Mouse (Mus musculus): Measurements from ENCODE around the gene Ttc12.

DNA sequence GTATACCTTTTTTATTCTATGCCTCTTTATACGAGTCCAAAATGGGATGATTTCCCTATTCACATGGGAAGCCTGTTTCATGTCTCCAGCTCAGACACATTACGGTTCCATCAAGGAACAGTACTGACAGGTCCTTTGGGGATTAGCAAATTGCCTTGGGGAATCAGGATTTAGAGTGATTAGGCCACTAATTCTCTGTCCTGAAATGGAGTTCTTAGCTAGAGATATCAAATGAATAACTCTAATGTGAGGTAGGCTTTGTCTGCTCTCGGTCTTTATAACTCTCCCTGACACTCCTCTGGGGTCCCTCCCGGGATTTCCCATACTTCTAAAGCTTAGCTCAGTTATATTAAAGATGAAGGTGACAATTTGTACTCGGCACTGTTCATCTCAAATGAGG is 42.0 kb upstream of the Ttc12 start:
- TF ChIP-seq POLR2A (IDR thresholded peaks at IDR 0.05; ENCODE audit: control insufficient read depth, extremely low read depth, insufficient read depth, low read length, poor library complexity): no peak
- no peak for TF ChIP-seq CTCF (IDR thresholded peaks at IDR 0.05; ENCODE audit: borderline replicate concordance, control insufficient read depth, extremely low read depth, insufficient read depth, low read length, poor library complexity)

All from thymus, adult 2 months (tissue).